8 mouse cellular contexts compared by ENCODE assay signal in genomic region chr15:78801571-78801970, GRCm38 (mm10). TPM values are rescaled to one million over a fixed set of nuclear protein-coding genes. Genes with fewer than 3 reads are reported as not detected.
DNase-seq lines count a peak whose midpoint lies in the region; ATAC-seq and TF ChIP-seq lines count a peak whose summit lies in the region.

No protein-coding gene starts in this region.

- H3K27me3 ChIP-seq in lung, postnatal 0 days (replicated peaks; ENCODE audit: insufficient read depth, low read length) = no peaks in the 10 kb centered on the region
- peaks cover 39% of the 10 kb centered on the region for H3K27me3 ChIP-seq in liver, embryonic 11.5 days (replicated peaks; ENCODE audit: control insufficient read depth, insufficient read depth, low read length)
- no peaks in the 10 kb centered on the region for H3K27me3 ChIP-seq in stomach, embryonic 16.5 days (ENCODE audit: control insufficient read depth, insufficient read depth, low read length)

- H3K9ac ChIP-seq in lung, postnatal 0 days (replicated peaks; ENCODE audit: low read depth) = peak overlapping the region; percentile 70
- no peak overlapping the region for H3K9ac ChIP-seq in liver, embryonic 11.5 days (ENCODE audit: low read depth, low read length)
- peak overlapping the region; percentile 50; the same call in 1 of the 2 replicates for H3K9ac ChIP-seq in stomach, embryonic 16.5 days (ENCODE audit: low read length)

- 54% methylated on average over 9 of the region's 9 CpGs for WGBS in lung, postnatal 0 days
- WGBS in liver, embryonic 11.5 days = 82% methylated on average over 9 of the region's 9 CpGs
- 74% methylated on average over 9 of the region's 9 CpGs for WGBS in stomach, embryonic 16.5 days

- H3K4me2 ChIP-seq in lung, postnatal 0 days (replicated peaks; ENCODE audit: low read depth, low read length) = peak overlapping the region; percentile 92
- H3K4me2 ChIP-seq in liver, embryonic 11.5 days = peak overlapping the region; percentile 86
- peak overlapping the region; percentile 91 for H3K4me2 ChIP-seq in stomach, embryonic 16.5 days (ENCODE audit: low read depth, low read length)

- H3K36me3 ChIP-seq in lung, postnatal 0 days (ENCODE audit: insufficient read depth, low read length) = 0 out of 2 replicates have a peak, but pooled peaks cover 4% of the 10 kb centered on the region
- H3K36me3 ChIP-seq in liver, embryonic 11.5 days (ENCODE audit: control insufficient read depth, insufficient read depth, low read length) = no peaks in the 10 kb centered on the region
- no peaks in the 10 kb centered on the region for H3K36me3 ChIP-seq in stomach, embryonic 16.5 days (ENCODE audit: control insufficient read depth, insufficient read depth, low read length)

- TF ChIP-seq CTCF in lung, postnatal 0 days (IDR thresholded peaks at IDR 0.05) = no peak

- H3K9me3 ChIP-seq in lung, postnatal 0 days (ENCODE audit: low read length) = no peaks in the 10 kb centered on the region
- no peaks in the 10 kb centered on the region for H3K9me3 ChIP-seq in liver, embryonic 11.5 days (ENCODE audit: control insufficient read depth, low read length)
- H3K9me3 ChIP-seq in stomach, embryonic 16.5 days (replicated peaks; ENCODE audit: control insufficient read depth, low read length) = no peaks in the 10 kb centered on the region

- H3K27ac ChIP-seq in lung, postnatal 0 days (ENCODE audit: low read length) = peak overlapping the region; percentile 90; the same call in 1 of the 2 replicates
- no peak overlapping the region for H3K27ac ChIP-seq in liver, embryonic 11.5 days (ENCODE audit: low read depth, low read length)
- no peak overlapping the region for H3K27ac ChIP-seq in stomach, embryonic 16.5 days (ENCODE audit: low read length)

- H3K4me1 ChIP-seq in lung, postnatal 0 days (ENCODE audit: insufficient read depth, low read depth, low read length) = peaks cover 13% of the 10 kb centered on the region
- H3K4me1 ChIP-seq in liver, embryonic 11.5 days (replicated peaks; ENCODE audit: control insufficient read depth, insufficient read depth, low read length) = peaks cover 13% of the 10 kb centered on the region
- H3K4me1 ChIP-seq in stomach, embryonic 16.5 days (ENCODE audit: control insufficient read depth, insufficient read depth, low read length) = peaks cover 35% of the 10 kb centered on the region

- TF ChIP-seq EP300 in lung, postnatal 0 days (IDR thresholded peaks at IDR 0.05) = no peak

- peak overlapping the region; percentile 73 for H3K4me3 ChIP-seq in lung, postnatal 0 days (ENCODE audit: low read depth, low read length)
- peak overlapping the region; percentile 61 for H3K4me3 ChIP-seq in liver, embryonic 11.5 days (ENCODE audit: low read depth, low read length)
- peak overlapping the region; percentile 65 for H3K4me3 ChIP-seq in stomach, embryonic 16.5 days (replicated peaks; ENCODE audit: low read length)

- ATAC-seq in lung, postnatal 0 days = no peak
- ATAC-seq in liver, embryonic 11.5 days (replicated peaks; ENCODE audit: low FRiP score) = no peak
- ATAC-seq in stomach, embryonic 16.5 days (ENCODE audit: insufficient read depth, low FRiP score) = no peak
- ATAC-seq in activated CD4-positive, CD25-positive, alpha-beta regulatory T cell, adult 4 months = no peak

- peak; percentile 14 for DNase-seq in embryo, embryonic 10.5 days (ENCODE audit: low spot score)
- no peak for DNase-seq in embryo, embryonic 10 days (ENCODE audit: low spot score)
- no peak for DNase-seq in lung, postnatal 0 days (ENCODE audit: low spot score)
- DNase-seq in lung, postnatal 14 days = no peak
- DNase-seq in liver, embryonic 11.5 days (ENCODE audit: low spot score) = no peak
- DNase-seq in frontal cortex, postnatal 25 days (ENCODE audit: low spot score in 2 of 2) = no peak

RNA-seq across cellular contexts. Expression of gene Card10, which starts 1.3 kb away (rescaled TPM):
- polyA plus RNA-seq in lung, postnatal 0 days (2015; fragmentation: Nextera tagmentation; extraction: Ambion mirVana) = 7.5 and 8.3 TPM in 2 replicates
- 2.3 and 2.7 TPM in 2 replicates for polyA plus RNA-seq in liver, embryonic 11.5 days (2014; fragmentation: Nextera tagmentation; extraction: Ambion mirVana)
- 4.0 and 4.4 TPM in 2 replicates for polyA plus RNA-seq in stomach, embryonic 16.5 days (2015; fragmentation: Nextera tagmentation; extraction: Ambion mirVana)
- polyA plus RNA-seq in activated CD4-positive, CD25-positive, alpha-beta regulatory T cell, adult 4 months (2017; shearing (Covaris generic)) = not detected

RNA-seq across cellular contexts. Expression of gene Mfng, which starts 28.3 kb away (rescaled TPM):
- polyA plus RNA-seq in lung, postnatal 0 days (2015; fragmentation: Nextera tagmentation; extraction: Ambion mirVana) = 47.8 and 52.9 TPM in 2 replicates
- 12.4 and 19.2 TPM in 2 replicates for polyA plus RNA-seq in liver, embryonic 11.5 days (2014; fragmentation: Nextera tagmentation; extraction: Ambion mirVana)
- polyA plus RNA-seq in stomach, embryonic 16.5 days (2015; fragmentation: Nextera tagmentation; extraction: Ambion mirVana) = 18.5 and 18.7 TPM in 2 replicates
- 10 to 100 TPM; 47.5 to 55.4 TPM for polyA plus RNA-seq in activated CD4-positive, CD25-positive, alpha-beta regulatory T cell, adult 4 months (2017; shearing (Covaris generic))

RNA-seq across cellular contexts. Expression of gene Cdc42ep1, which starts 40.9 kb away (rescaled TPM):
- 107 and 109 TPM in 2 replicates for polyA plus RNA-seq in lung, postnatal 0 days (2015; fragmentation: Nextera tagmentation; extraction: Ambion mirVana)
- 21.9 and 23.9 TPM in 2 replicates for polyA plus RNA-seq in liver, embryonic 11.5 days (2014; fragmentation: Nextera tagmentation; extraction: Ambion mirVana)
- polyA plus RNA-seq in stomach, embryonic 16.5 days (2015; fragmentation: Nextera tagmentation; extraction: Ambion mirVana) = 47.9 and 52.2 TPM in 2 replicates
- not detected for polyA plus RNA-seq in activated CD4-positive, CD25-positive, alpha-beta regulatory T cell, adult 4 months (2017; shearing (Covaris generic))

RNA-seq across cellular contexts. Expression of gene Lgals2, which starts 53.8 kb away (rescaled TPM):
- polyA plus RNA-seq in lung, postnatal 0 days (2015; fragmentation: Nextera tagmentation; extraction: Ambion mirVana) = 1.6 and 2.4 TPM in 2 replicates
- 6.9 and 11.4 TPM in 2 replicates for polyA plus RNA-seq in liver, embryonic 11.5 days (2014; fragmentation: Nextera tagmentation; extraction: Ambion mirVana)
- 86.6 and 122 TPM in 2 replicates for polyA plus RNA-seq in stomach, embryonic 16.5 days (2015; fragmentation: Nextera tagmentation; extraction: Ambion mirVana)
- not detected for polyA plus RNA-seq in activated CD4-positive, CD25-positive, alpha-beta regulatory T cell, adult 4 months (2017; shearing (Covaris generic))

Comparison
In these comparisons a context has a peak if more than half of its experiments do, and no peak if none do; other contexts are left out.
1. RNA of gene Cdc42ep1, which starts 40.9 kb away (polyA plus RNA-seq): 107 to 109 TPM in lung, postnatal 0 days, 47.9 to 52.2 TPM in stomach, embryonic 16.5 days and 21.9 to 23.9 TPM in liver, embryonic 11.5 days; not detected in activated CD4-positive, CD25-positive, alpha-beta regulatory T cell, adult 4 months; every median in the first group is over 10 times any median in the second.
2. Peak in every context shown above with its lines, with median percentiles within 50 percentile points of each other: H3K4me2 ChIP-seq and H3K4me3 ChIP-seq.